Mouse (Mus musculus) v-Abl transformed pro-B cells (cell line): ENCODE measurements around the gene Gm20388.

Experiments
- in situ Hi-C, 2 experiments: fragments of 400-800 bp; cut with MboI; formaldehyde crosslinking; loops; one replicate each; pipeline ENCODE4 v1.15.1; 2025; ENCODE audit not compliant: unreplicated experiment in 2 of 2

The Gm20388 gene

GRCm38 (mm10) chr8:121750512-121750911 is 1839.9 kb downstream of the Gm20388 start:
- in situ Hi-C loops = loop anchor here (5.0 to 10.0 kb wide), 2 partner anchors 82 to 184 kb away; no protein-coding TSS in a partner anchor

GRCm38 (mm10) chr8:121751407-121751806 is 1840.8 kb downstream of the Gm20388 start:
- in situ Hi-C loops = loop anchor here (5.0 to 10.0 kb wide), 2 partner anchors 81 to 183 kb away; no protein-coding TSS in a partner anchor

DNA sequence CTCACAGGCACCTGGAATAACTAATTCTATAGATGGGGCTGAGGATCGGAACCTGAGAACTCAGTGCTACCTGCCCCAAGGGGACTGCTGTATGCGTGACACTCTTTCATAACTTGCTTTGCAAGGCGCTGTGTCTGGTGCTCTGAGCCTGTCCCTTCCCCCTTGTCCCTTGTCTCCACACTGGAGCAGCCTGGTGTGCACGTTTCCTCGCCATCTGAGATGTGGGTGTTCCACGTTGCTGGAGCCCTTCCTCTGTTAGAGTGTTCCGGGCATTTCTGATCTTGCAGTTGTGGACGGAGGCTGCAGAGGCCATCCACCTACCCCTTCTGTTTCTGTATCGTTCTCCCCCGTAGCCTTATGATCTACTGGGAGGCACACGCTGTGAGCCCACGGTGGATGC is 1847.8 kb downstream of the Gm20388 start:
- in situ Hi-C loops = loop anchor here in 1 of 2 experiments (10.0 kb wide), 1 partner anchor 176 kb away; no protein-coding TSS in a partner anchor

DNA sequence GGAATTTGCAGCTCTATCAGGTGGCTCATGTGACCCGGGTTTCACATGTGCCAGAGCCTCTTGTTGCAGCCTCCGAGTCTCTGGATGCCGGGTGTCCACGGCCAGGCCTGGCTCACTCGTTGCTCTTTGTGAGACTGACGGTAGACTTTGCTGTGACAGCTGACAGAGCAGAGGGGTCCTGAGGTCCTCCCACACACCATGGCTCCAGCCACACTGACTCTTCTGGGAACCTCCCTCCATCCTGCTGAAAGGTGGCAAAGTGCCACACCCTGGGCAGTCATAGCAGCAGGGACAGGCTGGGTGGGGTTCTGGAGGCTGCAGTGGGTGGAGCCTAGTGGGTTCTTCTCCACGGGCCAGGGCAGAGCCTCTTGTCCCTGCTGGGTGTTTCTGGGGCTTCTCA is 1849.8 kb downstream of the Gm20388 start:
- in situ Hi-C loops = no loop called here

- in situ Hi-C loops = no loop called here
Observed at GRCm38 (mm10) chr8:121761480-121761879, 1850.8 kb downstream of the Gm20388 start.

- in situ Hi-C loops = no loop called here
Observed at GRCm38 (mm10) chr8:121762999-121763699, 1852.5 kb downstream of the Gm20388 start.

DNA sequence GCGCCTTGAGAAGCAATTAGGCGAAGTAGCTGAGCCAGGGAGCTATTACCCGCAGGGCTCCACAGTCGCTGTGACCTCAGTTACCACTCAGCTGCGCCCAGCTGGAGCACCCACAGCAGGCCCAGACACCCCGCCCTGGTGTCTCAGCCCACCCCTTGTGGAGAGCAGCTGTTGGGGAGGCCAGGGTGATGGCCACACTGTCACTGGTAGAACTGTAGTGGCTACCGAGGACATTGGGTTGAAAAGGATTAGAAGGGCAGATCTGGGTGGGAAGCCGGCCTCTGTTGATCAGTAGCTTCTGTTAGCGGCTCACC is 1853.0 kb downstream of the Gm20388 start:
- in situ Hi-C loops = no loop called here

GRCm38 (mm10) chr8:121765594-121766138 is 1855.0 kb downstream of the Gm20388 start:
- in situ Hi-C loops = no loop called here

DNA sequence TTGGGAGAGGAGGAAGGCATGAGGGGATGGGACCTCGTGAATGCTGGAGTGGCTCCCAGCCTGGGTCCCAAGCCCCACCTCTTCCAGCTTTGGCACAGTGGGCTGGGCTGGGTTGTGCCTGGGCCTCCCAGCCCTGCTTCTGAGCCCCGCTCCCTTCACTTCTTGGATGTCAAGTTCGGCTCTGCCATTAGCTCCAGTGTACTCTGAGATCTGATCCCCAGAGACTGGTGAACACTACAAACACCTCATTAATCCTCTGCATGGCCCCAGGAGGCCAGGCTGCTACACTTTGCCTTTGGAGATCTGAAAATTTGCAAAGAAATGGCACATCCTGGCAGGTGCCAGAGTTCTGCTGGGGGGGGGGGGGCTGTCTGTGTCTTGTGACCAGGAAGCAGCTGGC is 1858.5 kb downstream of the Gm20388 start:
- in situ Hi-C loops = no loop called here

DNA sequence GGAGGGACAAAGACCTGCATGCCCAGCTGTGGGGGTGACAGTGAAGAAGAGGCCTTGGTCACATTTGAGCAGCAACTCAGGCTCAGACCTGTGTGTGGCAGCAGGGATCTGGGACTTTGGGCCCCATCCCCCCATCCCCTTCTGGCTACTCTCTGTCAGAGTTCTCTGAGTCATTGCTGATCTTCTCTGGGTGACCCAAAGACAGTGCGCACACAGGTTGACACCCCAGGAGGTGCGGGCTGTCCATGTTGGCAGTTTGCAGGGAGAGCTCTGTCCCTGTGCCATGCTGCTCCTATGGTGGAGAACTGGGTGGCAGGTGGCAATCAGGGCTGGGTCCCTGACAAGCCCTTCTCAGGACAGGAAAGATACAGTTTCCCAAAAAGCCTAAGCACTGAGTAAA is 1859.0 kb downstream of the Gm20388 start:
- in situ Hi-C loops = no loop called here

GRCm38 (mm10) chr8:121770845-121771752 is 1860.5 kb downstream of the Gm20388 start:
- in situ Hi-C loops = no loop called here

GRCm38 (mm10) chr8:121773876-121774275 is 1863.2 kb downstream of the Gm20388 start:
- in situ Hi-C loops = no loop called here

DNA sequence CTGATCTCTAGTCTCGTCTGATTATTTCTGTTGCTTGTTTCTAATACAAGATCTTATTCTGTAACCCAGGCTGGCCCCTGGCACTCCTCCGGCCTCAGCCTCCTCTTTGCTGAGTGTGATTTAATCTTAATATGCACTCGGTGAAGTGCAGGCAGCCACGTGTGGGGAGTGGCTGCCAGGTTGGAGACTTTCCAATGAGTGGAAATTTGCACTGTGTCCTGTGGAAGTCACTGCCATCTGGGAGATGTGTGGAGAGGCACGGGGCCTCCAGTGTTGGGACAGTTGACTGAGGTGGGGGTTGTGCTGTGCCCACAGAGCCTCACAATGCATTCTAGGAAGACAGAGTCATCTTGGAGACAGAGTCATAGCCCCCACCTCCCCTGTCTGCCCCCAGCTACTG is 1871.9 kb downstream of the Gm20388 start:
- in situ Hi-C loops = no loop called here

DNA sequence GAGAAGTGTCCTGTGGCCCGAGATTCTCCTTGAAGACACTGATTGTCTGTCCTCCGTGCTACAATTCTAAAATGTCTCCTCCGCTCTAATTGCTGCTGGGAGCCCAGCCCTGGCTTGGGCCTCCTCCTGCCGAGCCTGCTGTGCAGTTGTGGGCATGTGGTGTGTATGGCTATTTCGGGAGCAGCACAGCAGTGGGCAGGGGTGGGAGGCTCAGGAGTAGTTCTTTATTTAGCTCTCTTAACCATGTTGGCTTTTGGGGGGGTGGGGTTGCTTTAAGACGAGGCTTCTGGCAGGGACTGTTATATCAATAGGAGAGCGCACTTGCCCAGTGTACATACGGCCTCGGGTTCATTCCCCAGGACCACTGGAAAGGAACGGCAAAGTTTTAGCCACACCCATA is 1875.9 kb downstream of the Gm20388 start:
- in situ Hi-C loops = no loop called here

DNA sequence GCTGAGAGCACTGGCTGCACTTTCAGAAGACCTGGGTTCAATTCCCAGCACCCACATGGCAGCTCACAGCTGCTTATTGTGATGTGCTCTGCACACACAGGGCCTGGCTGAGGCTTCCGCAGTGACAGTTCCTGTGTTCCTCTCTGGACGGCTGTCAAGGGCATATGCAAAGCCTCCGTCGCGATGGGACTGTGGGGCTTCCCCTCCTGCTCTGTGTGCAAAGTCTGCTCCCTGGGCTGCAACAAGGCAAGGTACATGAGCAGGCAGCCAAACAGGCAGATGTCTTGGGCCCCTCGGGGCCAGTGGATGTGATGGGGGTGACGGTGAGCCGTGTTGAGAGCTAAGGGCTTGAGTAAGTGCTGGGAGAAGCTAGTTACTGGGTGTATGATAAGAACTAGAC is 1878.1 kb downstream of the Gm20388 start:
- in situ Hi-C loops = no loop called here

GRCm38 (mm10) chr8:121792159-121792558 is 1881.5 kb downstream of the Gm20388 start:
- in situ Hi-C loops = no loop called here

DNA sequence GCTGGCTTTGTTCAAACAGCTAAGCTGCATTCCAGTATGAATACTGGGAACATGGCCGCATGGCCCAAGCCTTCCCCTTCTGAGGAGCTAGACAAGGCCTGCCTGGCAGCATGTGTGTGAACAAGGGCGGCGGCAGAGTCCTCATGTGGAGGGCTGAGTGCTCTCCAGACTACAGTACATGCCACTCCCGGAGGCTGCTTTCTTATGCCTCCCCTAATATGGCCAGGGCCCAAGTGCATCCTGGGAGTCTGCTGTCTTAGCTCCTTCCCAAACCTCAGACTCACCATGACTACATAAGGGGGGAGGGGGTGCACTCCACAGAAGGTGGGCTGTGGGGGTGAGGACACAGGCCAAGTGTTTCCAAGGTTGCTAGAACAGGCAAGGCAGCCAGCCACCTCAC is 1882.0 kb downstream of the Gm20388 start:
- in situ Hi-C loops = no loop called here

DNA sequence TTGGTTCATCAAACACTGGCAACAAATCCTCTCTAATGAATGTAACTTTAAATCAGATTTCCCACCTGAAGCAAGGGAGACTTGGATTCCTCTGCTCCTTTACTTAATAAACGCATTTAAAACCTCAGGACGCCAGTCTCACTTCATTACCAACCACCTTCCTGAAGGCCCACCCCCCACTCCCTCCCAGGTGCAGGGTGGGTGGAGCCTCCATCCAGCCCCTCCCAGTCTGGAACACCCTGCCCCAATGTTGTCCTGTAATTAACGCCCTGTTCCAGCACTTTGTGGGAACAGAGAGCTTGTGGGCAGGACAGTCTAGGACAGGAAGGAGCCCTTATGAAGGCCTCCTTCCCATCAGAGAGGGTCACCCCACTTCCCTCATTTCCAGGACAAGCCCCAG is 1883.5 kb downstream of the Gm20388 start:
- in situ Hi-C loops = no loop called here

DNA sequence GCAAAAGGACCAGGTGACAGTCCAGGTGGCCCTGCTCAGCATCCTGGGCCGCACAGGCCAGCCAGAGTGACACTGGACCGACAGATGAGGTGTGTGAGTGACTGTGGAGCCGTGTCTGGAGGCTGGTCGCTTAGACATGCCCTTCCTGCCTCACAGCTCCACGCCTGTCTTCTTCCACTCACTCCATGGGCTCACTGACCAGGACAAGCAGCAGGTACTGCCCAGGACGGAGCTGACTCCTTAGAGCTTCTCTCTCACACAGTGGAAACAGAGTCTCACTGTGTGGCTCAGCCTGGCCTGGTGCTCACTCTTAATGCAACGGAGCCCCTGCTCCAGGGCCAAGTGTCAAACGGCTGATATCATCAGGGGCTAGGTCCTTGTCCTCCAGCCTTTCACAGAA is 1884.8 kb downstream of the Gm20388 start:
- in situ Hi-C loops = no loop called here

GRCm38 (mm10) chr8:121796406-121796805 is 1885.8 kb downstream of the Gm20388 start:
- in situ Hi-C loops = no loop called here

DNA sequence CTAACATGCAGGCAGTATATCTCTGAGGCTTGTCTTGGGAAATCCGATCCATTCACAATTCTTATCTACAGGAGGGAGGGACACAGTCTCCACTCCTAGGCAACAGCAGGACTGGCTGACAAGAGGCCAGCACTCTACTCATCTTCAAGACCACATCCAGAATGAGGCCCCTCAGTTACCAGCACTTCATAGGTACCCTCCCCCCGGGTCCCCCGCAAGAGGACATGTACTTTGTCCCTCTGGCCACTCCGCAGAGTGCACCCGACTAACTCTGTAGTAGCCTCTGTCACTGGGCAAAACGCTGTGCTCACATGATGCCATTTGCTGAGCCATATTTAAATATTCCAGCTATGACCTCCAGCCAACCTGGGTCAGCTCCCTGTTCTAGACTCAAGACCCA is 1887.8 kb downstream of the Gm20388 start:
- in situ Hi-C loops = no loop called here
